Mouse (Mus musculus) retina, adult 2 months (tissue): ENCODE measurements around the gene Itch.
A peak's percentile ranks its signal among the peaks of the same experiment; 100 is the strongest.
"Not testable (repeated sequence)": the region's sequence is repeated elsewhere in the genome, so short reads cannot be mapped to it uniquely, and the experiment has no call there.

Experiments
- DNase-seq: peaks from one replicate; pipeline ENCODE4 v3.0.0-alpha.2; 2012; ENCODE audit warnings: low read depth, low spot score

Itch gene

GRCm38 (mm10) chr2:155142025-155142555 lies 8.8 kb downstream of the Itch start:
- DNase-seq = no peak

GRCm38 (mm10) chr2:155149296-155149695 lies 16.0 kb downstream of the Itch start:
- not testable (repeated sequence) for DNase-seq

GRCm38 (mm10) chr2:155207419-155207818 lies 74.1 kb downstream of the Itch start:
- DNase-seq = peak; percentile 26

GRCm38 (mm10) chr2:155223145-155223544 lies 89.8 kb downstream of the Itch start:
- DNase-seq = no peak

- no peak for DNase-seq
These were observed 91.4 kb downstream of the Itch start for GRCm38 (mm10) chr2:155224721-155225120.

GRCm38 (mm10) chr2:155235746-155236361 lies 102.5 kb downstream of the Itch start:
- no peak for DNase-seq

- DNase-seq = peak; percentile 96
These were observed 103.2 kb downstream of the Itch start, which contains the start of gene Dynlrb1 for GRCm38 (mm10) chr2:155236362-155236992. Gene Dynlrb1 (plus strand): TSS chr2:155236533.

GRCm38 (mm10) chr2:155237276-155237675 lies 104.0 kb downstream of the Itch start:
- DNase-seq = no peak

GRCm38 (mm10) chr2:155240915-155241314 lies 107.6 kb downstream of the Itch start:
- DNase-seq = no peak

GRCm38 (mm10) chr2:155242296-155242855 lies 109.1 kb downstream of the Itch start:
- no peak for DNase-seq

GRCm38 (mm10) chr2:155246231-155246630 lies 112.9 kb downstream of the Itch start:
- DNase-seq = no peak

- no peak for DNase-seq
These were observed 114.9 kb downstream of the Itch start for GRCm38 (mm10) chr2:155248206-155248605.

- DNase-seq = no peak
These were observed 115.4 kb downstream of the Itch start for GRCm38 (mm10) chr2:155248718-155249117.

- no peak for DNase-seq
These were observed 116.3 kb downstream of the Itch start for GRCm38 (mm10) chr2:155249588-155249987.

- no peak for DNase-seq
These were observed 132.2 kb downstream of the Itch start for GRCm38 (mm10) chr2:155265526-155265925.

GRCm38 (mm10) chr2:155266896-155267295 lies 133.6 kb downstream of the Itch start:
- DNase-seq = no peak

GRCm38 (mm10) chr2:155271957-155272356 lies 138.6 kb downstream of the Itch start:
- no peak for DNase-seq

- no peak for DNase-seq
These were observed 139.3 kb downstream of the Itch start for GRCm38 (mm10) chr2:155272396-155273170.

GRCm38 (mm10) chr2:155273603-155274002 lies 140.3 kb downstream of the Itch start:
- no peak for DNase-seq

- peak; percentile 90 for DNase-seq
These were observed 142.9 kb downstream of the Itch start, which contains the start of gene Map1lc3a for GRCm38 (mm10) chr2:155276195-155276594. Gene Map1lc3a (plus strand): TSS chr2:155276297.
